33 mouse cellular contexts compared by ENCODE assay signal in genomic region chr8:113799550-113799949, GRCm38 (mm10). TPM values are rescaled to one million over a fixed set of nuclear protein-coding genes. Genes with fewer than 3 reads are reported as not detected.
A peak's percentile ranks its signal among the peaks of the same experiment; 100 is the strongest.
DNase-seq lines count a peak whose midpoint lies in the region; ATAC-seq and TF ChIP-seq lines count a peak whose summit lies in the region.
"Had no signal": no experiment of that assay in that cellular context is flagged by ENCODE, and none has a peak within 500 bp of the region (broad histone marks: within the 10 kb centered on the region; RNA-seq: fewer than 3 reads in every experiment).

No protein-coding gene starts in this region.

- no CpG with 5 or more reads among the region's 5 CpGs for WGBS in hindbrain, embryonic 10.5 days
- WGBS in hindbrain, embryonic 11.5 days, result no CpG with 5 or more reads among the region's 5 CpGs

- TF ChIP-seq CTCF in left cerebral cortex, adult 2 months (IDR thresholded peaks at IDR 0.05), result peak; percentile 25

- no peaks in the 10 kb centered on the region for H3K4me1 ChIP-seq in hindbrain, embryonic 10.5 days (replicated peaks)
- no peaks in the 10 kb centered on the region for H3K4me1 ChIP-seq in hindbrain, embryonic 11.5 days (replicated peaks; ENCODE audit: control insufficient read depth, insufficient read depth, low read length)
- H3K4me1 ChIP-seq: hindbrain, embryonic 15.5 days; lung, embryonic 15.5 days; midbrain, embryonic 12.5 days; neural tube, embryonic 13.5 days had no signal

- H3K4me3 ChIP-seq in hindbrain, embryonic 10.5 days, result no peak overlapping the region
- no peak overlapping the region for H3K4me3 ChIP-seq in hindbrain, embryonic 11.5 days (ENCODE audit: low read depth, low read length)
- no peak overlapping the region for H3K4me3 ChIP-seq in left cerebral cortex, adult 2 months
- H3K4me3 ChIP-seq: hindbrain, embryonic 15.5 days; limb, embryonic 13.5 days; lung, embryonic 15.5 days; midbrain, embryonic 12.5 days; neural tube, embryonic 13.5 days had no signal

- no peak for ATAC-seq in hindbrain, embryonic 11.5 days (ENCODE audit: low FRiP score)
- no peak for ATAC-seq in megakaryocyte progenitor cell, adult 5-6 weeks (replicated peaks; ENCODE audit: poor library complexity)
- ATAC-seq: activated CD4-positive, CD25-positive, alpha-beta regulatory T cell, adult 4 months; forebrain, embryonic 14.5 days; inflammation-experienced regulatory T-cells, adult 6 months had no signal

- peak; percentile 28 for DNase-seq in adrenal gland, postnatal 14 days
- DNase-seq in adrenal gland, adult 2 months, result no peak
- DNase-seq in hindbrain, embryonic 10.5 days (ENCODE audit: low spot score), result peak; percentile 52
- DNase-seq in hindbrain, embryonic 11.5 days (ENCODE audit: low spot score), result no peak
- DNase-seq in left cerebral cortex, adult 2 months (ENCODE audit: extremely low spot score in 1 of 2, low spot score in 2 of 2), result no peak
- DNase-seq in left cerebral cortex, postnatal 10 days (ENCODE audit: extremely low spot score in 1 of 2, low spot score in 2 of 2), result no peak
- DNase-seq: adrenal gland, adult 8-10 months; cerebellum, adult 11-12 months; cerebellum, adult 9-11 months; gastrocnemius, postnatal 25 days; heart, adult 18-20 months; heart, postnatal 4 days; kidney, adult 2 months; kidney, postnatal 25 days; right cerebral cortex, adult 18-20 months; spleen, adult 18-20 months; thymus, postnatal 14 days had no signal

- no peak overlapping the region for H3K27ac ChIP-seq in hindbrain, embryonic 10.5 days
- no peak overlapping the region for H3K27ac ChIP-seq in hindbrain, embryonic 11.5 days (ENCODE audit: low read depth, low read length)
- H3K27ac ChIP-seq in left cerebral cortex, adult 2 months, result no peak overlapping the region
- H3K27ac ChIP-seq: hindbrain, embryonic 15.5 days; limb, embryonic 13.5 days; lung, embryonic 15.5 days; midbrain, embryonic 12.5 days; neural tube, embryonic 13.5 days had no signal

- H3K4me2 ChIP-seq in hindbrain, embryonic 11.5 days (replicated peaks; ENCODE audit: low read depth, low read length), result no peak overlapping the region
- H3K4me2 ChIP-seq: heart, embryonic 11.5 days; hindbrain, embryonic 15.5 days; limb, embryonic 13.5 days; liver, embryonic 11.5 days; lung, embryonic 15.5 days; midbrain, embryonic 12.5 days; neural tube, embryonic 13.5 days had no signal

- no peak overlapping the region for H3K9ac ChIP-seq in hindbrain, embryonic 11.5 days (ENCODE audit: low read depth, low read length)
- H3K9ac ChIP-seq: hindbrain, embryonic 15.5 days; limb, embryonic 13.5 days; lung, embryonic 15.5 days; midbrain, embryonic 12.5 days; neural tube, embryonic 13.5 days had no signal

- H3K9me3 ChIP-seq in hindbrain, embryonic 10.5 days, result no peaks in the 10 kb centered on the region
- H3K9me3 ChIP-seq in hindbrain, embryonic 11.5 days (ENCODE audit: control insufficient read depth, low read length), result no peaks in the 10 kb centered on the region
- H3K9me3 ChIP-seq: hindbrain, embryonic 15.5 days; limb, embryonic 13.5 days; lung, embryonic 15.5 days; midbrain, embryonic 12.5 days; neural tube, embryonic 13.5 days had no signal

- intact Hi-C loops in left cerebral cortex, adult 2 months (cut with DNase I), result no loop called here
- intact Hi-C loops in left cerebral cortex, postnatal 10 days (cut with DNase I), result no loop called here

- H3K36me3 ChIP-seq in hindbrain, embryonic 10.5 days, result no peaks in the 10 kb centered on the region
- no peaks in the 10 kb centered on the region for H3K36me3 ChIP-seq in hindbrain, embryonic 11.5 days (ENCODE audit: control insufficient read depth, insufficient read depth, low read length)
- H3K36me3 ChIP-seq: hindbrain, embryonic 15.5 days; limb, embryonic 13.5 days; lung, embryonic 15.5 days; midbrain, embryonic 12.5 days; neural tube, embryonic 13.5 days had no signal

- no peaks in the 10 kb centered on the region for H3K27me3 ChIP-seq in hindbrain, embryonic 10.5 days (ENCODE audit: insufficient read depth, poor library complexity, severe bottlenecking)
- H3K27me3 ChIP-seq in hindbrain, embryonic 11.5 days (ENCODE audit: control insufficient read depth, insufficient read depth, low read length), result no peaks in the 10 kb centered on the region
- H3K27me3 ChIP-seq: CH12.LX; hindbrain, embryonic 15.5 days; limb, embryonic 13.5 days; lung, embryonic 15.5 days; midbrain, embryonic 12.5 days; neural tube, embryonic 13.5 days had no signal

RNA-seq across cellular contexts. Expression of gene Adamts18, which starts 49.0 kb away (rescaled TPM):
- total RNA-seq in adrenal gland, postnatal 14 days (2021), result 0.23 and 0.26 TPM in 2 replicates
- not detected for total RNA-seq in adrenal gland, adult 2 months (2021)
- polyA plus RNA-seq in adrenal gland, adult 2 months (2012; rRNA removed), result 0.02 and 0.09 TPM in 2 replicates
- 0.73 and 1.0 TPM in 2 replicates for polyA plus RNA-seq in hindbrain, embryonic 10.5 days (2016; fragmentation: Nextera tagmentation; extraction: Ambion mirVana)
- 0.25 and 0.97 TPM in 2 replicates for polyA plus RNA-seq in hindbrain, embryonic 11.5 days (2014; fragmentation: Nextera tagmentation; extraction: Ambion mirVana)
- total RNA-seq in left cerebral cortex, adult 2 months (2021), result 1 to 10 TPM; 1.9 to 2.6 TPM
- 10 to 100 TPM in 1 of 2 experiments, 1 to 10 TPM in 1; 7.7 to 10.0 TPM for total RNA-seq in left cerebral cortex, postnatal 10 days (2021)
- not detected in 2 replicates for total RNA-seq in megakaryocyte progenitor cell, adult 5-6 weeks (2015)
- total RNA-seq in megakaryocyte progenitor cell, adult 5-6 weeks (2017), result not detected in 2 replicates
- total RNA-seq: CH12.LX; common myeloid progenitor, adult 5-6 weeks; ES-E14; gastrocnemius, adult 18-20 months had no signal
- polyA plus RNA-seq: C2C12; inflammation-experienced regulatory T-cells, adult 6 months; kidney, adult 2 months had no signal

Comparison
In these comparisons a context has a peak if more than half of its experiments do, and no peak if none do; other contexts are left out.
1. DNase-seq: peak in adrenal gland, postnatal 14 days (single experiment) and hindbrain, embryonic 10.5 days (single experiment); none in adrenal gland, adult 2 months (single experiment), hindbrain, embryonic 11.5 days (single experiment), left cerebral cortex, adult 2 months (0 of 2) and left cerebral cortex, postnatal 10 days (0 of 2).